Mouse (Mus musculus): ENCODE results near the gene Th.

DNA sequence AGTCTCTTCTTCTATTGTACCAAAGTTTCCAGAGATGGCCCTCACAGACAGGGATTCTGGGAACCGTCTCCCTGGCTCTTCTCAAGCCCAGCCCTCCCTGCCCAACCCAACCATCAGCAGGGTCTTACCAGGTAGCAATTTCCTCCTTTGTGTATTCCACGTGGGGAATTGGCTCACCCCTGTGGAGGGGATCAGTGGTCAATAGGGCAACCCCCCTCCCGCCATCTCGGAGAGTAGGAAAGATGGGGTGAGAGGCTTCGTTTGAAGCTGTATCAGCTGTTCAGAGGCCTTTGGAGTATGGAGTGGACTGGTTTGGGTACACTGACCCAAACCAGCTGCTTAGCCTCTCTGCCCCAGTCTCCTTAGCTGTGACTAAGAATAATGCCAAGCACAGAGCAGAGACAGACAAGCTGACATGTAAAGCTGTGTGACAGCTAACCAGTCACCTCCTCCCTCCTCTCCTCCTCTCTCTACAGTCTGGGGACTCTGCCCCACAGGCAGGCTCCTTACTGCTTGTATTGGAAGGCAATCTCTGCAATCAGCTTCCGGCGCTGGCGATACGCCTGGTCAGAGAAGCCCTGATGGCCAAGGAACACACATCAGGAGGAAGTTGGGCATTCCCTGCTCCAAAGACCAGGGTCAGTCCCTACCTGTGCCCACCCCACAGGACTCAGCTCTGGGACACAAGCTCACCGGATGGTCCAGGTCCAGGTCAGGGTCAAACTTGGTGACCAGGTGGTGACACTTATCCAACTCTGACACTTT lies 34.8 kb downstream of the Th start:
- no peak for TF ChIP-seq CTCF (IDR thresholded peaks at IDR 0.05; ENCODE audit: control insufficient read depth, insufficient read depth, insufficient replicate concordance, low read depth, low read length)
- TF ChIP-seq POLR2A (IDR thresholded peaks at IDR 0.05; ENCODE audit: control insufficient read depth, low read depth, low read length) = no peak

Measured in testis, adult 2 months (tissue).